Mouse (Mus musculus): Measurements from ENCODE around the gene Cav2. TPM values are rescaled to one million over a fixed set of nuclear protein-coding genes. Genes with fewer than 3 reads are reported as not detected.

Cav2 gene
- total and polyA plus RNA-seq, 2 experiments, result 2.9 to 7.7 TPM

GRCm38 (mm10) chr6:17314241-17314640 is 33.3 kb downstream of the Cav2 start:
- Histone ChIP-seq H3K27me3 (ENCODE audit: control insufficient read depth, insufficient read depth, low read length) (no peaks in the 10 kb centered on the region), H3K36me3 (ENCODE audit: control insufficient read depth, insufficient read depth, low read length) (no peaks in the 10 kb centered on the region), H3K4me3 (ENCODE audit: insufficient read depth, low read depth, low read length) (no peak overlapping the region), H3K27ac (replicated peaks; ENCODE audit: insufficient read depth, low read depth, low read length) (no peak overlapping the region), H3K4me1 (ENCODE audit: control insufficient read depth, insufficient read depth, low read length) (peaks cover 1% of the 10 kb centered on the region; the same call in 1 of the 2 replicates), H3K79me2 (ENCODE audit: control insufficient read depth, insufficient read depth, low read length) (no peaks in the 10 kb centered on the region), H3K9ac (ENCODE audit: low read depth, low read length) (no peak overlapping the region)
- TF ChIP-seq POLR2A (IDR thresholded peaks at IDR 0.05; ENCODE audit: extremely low read depth, insufficient read depth, low read length) (no peak), CTCF (IDR thresholded peaks at IDR 0.05; ENCODE audit: low read depth, low read length) (no peak)
- peak; percentile 68 for DNase-seq (ENCODE audit: extremely low read depth, low read depth, low spot score)
- WGBS, result 88% methylated on average over 2 of the region's 2 CpGs

DNA sequence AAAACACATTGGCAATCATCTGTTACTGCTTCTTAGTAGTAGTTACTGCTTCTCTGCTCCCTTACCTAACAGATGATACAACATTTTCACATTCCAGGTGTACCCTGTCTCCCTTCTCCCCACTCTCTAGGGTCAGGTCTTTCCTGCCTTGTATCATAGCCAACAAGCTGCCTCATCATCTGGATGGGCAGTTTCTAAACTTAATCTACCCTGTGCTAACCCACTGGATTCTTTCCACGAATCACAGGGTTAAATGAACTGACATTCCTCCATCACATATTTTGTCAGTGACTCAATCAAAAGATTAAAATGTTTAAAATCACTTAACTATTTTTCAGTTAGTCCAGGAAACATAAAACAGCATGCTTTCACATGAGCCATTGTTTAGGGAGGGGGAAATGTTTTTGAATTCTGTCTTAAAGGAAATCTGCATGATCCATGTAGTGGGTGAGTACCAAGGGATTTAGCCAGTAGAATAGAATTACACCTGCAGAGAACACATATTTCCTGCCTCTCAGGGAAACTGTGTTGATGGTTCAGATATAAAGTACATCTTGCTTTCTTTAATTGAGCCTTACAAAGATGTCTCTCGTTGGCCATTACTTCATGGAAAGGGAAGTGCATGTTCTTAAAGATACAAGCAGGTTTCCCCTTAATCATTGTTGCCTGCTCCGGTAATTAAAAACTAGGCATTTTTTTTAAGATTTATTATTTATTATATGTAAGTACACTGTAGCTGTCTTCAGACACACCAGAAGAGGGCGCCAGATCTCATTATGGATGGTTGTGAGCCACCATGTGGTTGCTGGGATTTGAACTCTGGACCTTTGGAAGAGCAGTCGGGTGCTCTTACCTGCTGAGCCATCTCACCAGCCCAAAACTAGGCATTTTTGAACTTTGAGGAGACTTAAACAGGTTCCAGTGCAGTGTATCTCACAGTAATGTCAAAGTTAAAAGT is 34.0 kb downstream of the Cav2 start:
- TF ChIP-seq POLR2A (IDR thresholded peaks at IDR 0.05; ENCODE audit: extremely low read depth, insufficient read depth, low read length), result no peak
- no peak for TF ChIP-seq CTCF (IDR thresholded peaks at IDR 0.05; ENCODE audit: low read depth, low read length)
- H3K4me3 ChIP-seq (ENCODE audit: insufficient read depth, low read depth, low read length), result no peak overlapping the region
- H3K79me2 ChIP-seq (ENCODE audit: control insufficient read depth, insufficient read depth, low read length), result no peaks in the 10 kb centered on the region
- peaks cover 1% of the 10 kb centered on the region; the same call in 1 of the 2 replicates for H3K4me1 ChIP-seq (ENCODE audit: control insufficient read depth, insufficient read depth, low read length)
- no peak overlapping the region for H3K27ac ChIP-seq (replicated peaks; ENCODE audit: insufficient read depth, low read depth, low read length)
- H3K27me3 ChIP-seq (ENCODE audit: control insufficient read depth, insufficient read depth, low read length), result no peaks in the 10 kb centered on the region
- H3K9ac ChIP-seq (ENCODE audit: low read depth, low read length), result no peak overlapping the region
- no peak for DNase-seq (ENCODE audit: extremely low read depth, low read depth, low spot score)
- no peaks in the 10 kb centered on the region for H3K36me3 ChIP-seq (ENCODE audit: control insufficient read depth, insufficient read depth, low read length)
- WGBS, result 87% methylated on average over 5 of the region's 5 CpGs

- DNase-seq (ENCODE audit: extremely low read depth, low read depth, low spot score), result no peak
- Histone ChIP-seq H3K9ac (ENCODE audit: low read depth, low read length) (no peak overlapping the region), H3K27ac (replicated peaks; ENCODE audit: insufficient read depth, low read depth, low read length) (no peak overlapping the region), H3K36me3 (ENCODE audit: control insufficient read depth, insufficient read depth, low read length) (no peaks in the 10 kb centered on the region), H3K79me2 (ENCODE audit: control insufficient read depth, insufficient read depth, low read length) (no peaks in the 10 kb centered on the region), H3K4me1 (ENCODE audit: control insufficient read depth, insufficient read depth, low read length) (peaks cover 1% of the 10 kb centered on the region; the same call in 1 of the 2 replicates), H3K27me3 (ENCODE audit: control insufficient read depth, insufficient read depth, low read length) (no peaks in the 10 kb centered on the region), H3K4me3 (ENCODE audit: insufficient read depth, low read depth, low read length) (no peak overlapping the region)
- WGBS, result 75% methylated on average over 15 of the region's 15 CpGs
- no peak for TF ChIP-seq CTCF (IDR thresholded peaks at IDR 0.05; ENCODE audit: low read depth, low read length)
- no peak for TF ChIP-seq POLR2A (IDR thresholded peaks at IDR 0.05; ENCODE audit: extremely low read depth, insufficient read depth, low read length)
Measured at GRCm38 (mm10) chr6:17316294-17317166, 35.5 kb downstream of the Cav2 start.

- peaks cover 1% of the 10 kb centered on the region; the same call in 1 of the 2 replicates for H3K4me1 ChIP-seq (ENCODE audit: control insufficient read depth, insufficient read depth, low read length)
- no peaks in the 10 kb centered on the region for H3K27me3 ChIP-seq (ENCODE audit: control insufficient read depth, insufficient read depth, low read length)
- H3K36me3 ChIP-seq (ENCODE audit: control insufficient read depth, insufficient read depth, low read length), result no peaks in the 10 kb centered on the region
- H3K27ac ChIP-seq (replicated peaks; ENCODE audit: insufficient read depth, low read depth, low read length), result no peak overlapping the region
- no peaks in the 10 kb centered on the region for H3K79me2 ChIP-seq (ENCODE audit: control insufficient read depth, insufficient read depth, low read length)
- no peak overlapping the region for H3K4me3 ChIP-seq (ENCODE audit: insufficient read depth, low read depth, low read length)
- TF ChIP-seq POLR2A (IDR thresholded peaks at IDR 0.05; ENCODE audit: extremely low read depth, insufficient read depth, low read length) (no peak), CTCF (IDR thresholded peaks at IDR 0.05; ENCODE audit: low read depth, low read length) (no peak)
- H3K9ac ChIP-seq (ENCODE audit: low read depth, low read length), result no peak overlapping the region
- DNase-seq (ENCODE audit: extremely low read depth, low read depth, low spot score), result no peak
- 28% methylated on average over 1 of the region's 1 CpGs for WGBS
Measured at GRCm38 (mm10) chr6:17317167-17317524, 36.2 kb downstream of the Cav2 start.

DNA sequence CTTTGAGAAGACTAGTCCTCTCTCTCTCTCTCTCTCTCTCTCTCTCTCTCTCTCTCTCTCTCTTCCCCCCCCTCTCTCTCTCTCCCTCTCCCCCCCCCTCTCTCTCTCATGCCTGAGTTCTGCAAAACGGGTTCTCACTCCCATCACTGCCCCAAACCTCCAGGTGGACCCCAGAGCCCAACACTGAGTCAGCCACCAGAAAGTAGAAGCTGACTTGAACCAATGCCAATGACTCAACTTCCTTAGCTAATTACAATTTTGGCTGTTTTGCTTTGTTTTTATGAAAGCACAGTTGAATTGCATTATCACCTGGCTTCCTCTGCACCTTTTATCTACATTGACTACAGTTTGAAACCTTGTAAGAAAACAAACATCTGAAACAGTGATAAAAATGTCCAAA is 37.0 kb downstream of the Cav2 start:
- 92% methylated on average over 1 of the region's 1 CpGs for WGBS
- no peak for TF ChIP-seq POLR2A (IDR thresholded peaks at IDR 0.05; ENCODE audit: extremely low read depth, insufficient read depth, low read length)
- TF ChIP-seq CTCF (IDR thresholded peaks at IDR 0.05; ENCODE audit: low read depth, low read length), result no peak
- peaks cover 1% of the 10 kb centered on the region; the same call in 1 of the 2 replicates for H3K4me1 ChIP-seq (ENCODE audit: control insufficient read depth, insufficient read depth, low read length)
- H3K27me3 ChIP-seq (ENCODE audit: control insufficient read depth, insufficient read depth, low read length), result no peaks in the 10 kb centered on the region
- no peak overlapping the region for H3K27ac ChIP-seq (replicated peaks; ENCODE audit: insufficient read depth, low read depth, low read length)
- no peaks in the 10 kb centered on the region for H3K79me2 ChIP-seq (ENCODE audit: control insufficient read depth, insufficient read depth, low read length)
- no peak overlapping the region for H3K4me3 ChIP-seq (ENCODE audit: insufficient read depth, low read depth, low read length)
- no peaks in the 10 kb centered on the region for H3K36me3 ChIP-seq (ENCODE audit: control insufficient read depth, insufficient read depth, low read length)
- no peak overlapping the region for H3K9ac ChIP-seq (ENCODE audit: low read depth, low read length)
- no peak for DNase-seq (ENCODE audit: extremely low read depth, low read depth, low spot score)
